9 mouse cellular contexts compared by ENCODE assay signal in genomic region chr8:92360083-92360861, GRCm38 (mm10). TPM values are rescaled to one million over a fixed set of nuclear protein-coding genes. Genes with fewer than 3 reads are reported as not detected.
DNase-seq lines count a peak whose midpoint lies in the region; ATAC-seq and TF ChIP-seq lines count a peak whose summit lies in the region.
"Had no signal": no experiment of that assay in that cellular context is flagged by ENCODE, and none has a peak within 500 bp of the region (broad histone marks: within the 10 kb centered on the region; RNA-seq: fewer than 3 reads in every experiment).

No protein-coding gene starts in this region.

- ATAC-seq in cerebellum, adult (ENCODE audit: insufficient number of reproducible peaks, low FRiP score, low TSS enrichment), result no peak
- no peak for ATAC-seq in heart, embryonic 13.5 days (ENCODE audit: extremely low read depth, insufficient number of reproducible peaks, low FRiP score, low TSS enrichment)

- no peak overlapping the region for H3K27ac ChIP-seq in ES-E14 (ENCODE audit: insufficient read depth, low read depth, low read length, poor library complexity, severe bottlenecking)
- H3K27ac ChIP-seq in heart, embryonic 13.5 days (replicated peaks), result peak overlapping the region; percentile 69
- H3K27ac ChIP-seq in limb, embryonic 10.5 days, result peak overlapping the region; percentile 87

- peaks cover 82% of the 10 kb centered on the region for H3K27me3 ChIP-seq in heart, embryonic 13.5 days (replicated peaks)
- peaks cover 93% of the 10 kb centered on the region for H3K27me3 ChIP-seq in limb, embryonic 10.5 days (ENCODE audit: low read depth, poor library complexity, severe bottlenecking)

- peak overlapping the region; percentile 34 to 36; a peak in 2 of 4 replicates for H3K4me3 ChIP-seq in ES-E14 (ENCODE audit: insufficient read depth in 1 of 2, low read depth in 1 of 2, low read length in 2 of 2, poor library complexity in 1 of 2, severe bottlenecking in 1 of 2)
- H3K4me3 ChIP-seq in heart, embryonic 13.5 days, result peak overlapping the region; percentile 65
- H3K4me3 ChIP-seq in limb, embryonic 10.5 days, result peak overlapping the region; percentile 69

- peak overlapping the region; percentile 86 for H3K4me2 ChIP-seq in heart, embryonic 13.5 days

- WGBS in heart, embryonic 13.5 days, result 5% methylated on average over 77 of the region's 77 CpGs
- 1% methylated on average over 77 of the region's 77 CpGs for WGBS in limb, embryonic 10.5 days

- in situ Hi-C loops in ES-E14 (cut with MboI; ENCODE audit: low sequenced_read_pairs in 2 of 2, unreplicated experiment in 2 of 2), result loop anchor here in 1 of 2 experiments (5.0 to 25.0 kb wide), 2 partner anchors 558 to 823 kb away; partner anchors contain the start of gene Irx3

- DNase-seq in cerebellum, postnatal 25 days, result peak; percentile 45 to 49
- DNase-seq in ES-E14 (ENCODE audit: low read depth, low spot score), result no peak
- peak; percentile 79 for DNase-seq in limb, embryonic 10.5 days (ENCODE audit: low spot score)
- DNase-seq in neural tube, embryonic 10.5 days (ENCODE audit: extremely low spot score, low spot score), result peak; percentile 72
- DNase-seq in left cerebral cortex, adult 9 months (ENCODE audit: low spot score in 2 of 2), result no peak
- no peak for DNase-seq in frontal cortex, postnatal 10 days (ENCODE audit: low spot score in 2 of 2)

- H3K9me3 ChIP-seq in ES-E14 (ENCODE audit: control insufficient read depth, insufficient read depth, low read depth, low read length), result no peaks in the 10 kb centered on the region
- no peaks in the 10 kb centered on the region for H3K9me3 ChIP-seq in heart, embryonic 13.5 days
- H3K9me3 ChIP-seq in limb, embryonic 10.5 days (replicated peaks), result no peaks in the 10 kb centered on the region

- H3K4me1 ChIP-seq in ES-E14 (ENCODE audit: control insufficient read depth in 2 of 2, insufficient read depth in 2 of 2, low read length in 2 of 2, poor library complexity in 1 of 2), result peaks cover 0 to 4% of the 10 kb centered on the region in 2 experiments; a peak in 2 of 4 replicates
- peaks cover 41% of the 10 kb centered on the region for H3K4me1 ChIP-seq in heart, embryonic 13.5 days
- peaks cover 75% of the 10 kb centered on the region for H3K4me1 ChIP-seq in limb, embryonic 10.5 days

- no peak overlapping the region for H3K9ac ChIP-seq in ES-E14 (ENCODE audit: insufficient read depth, low read depth, low read length, poor library complexity, severe bottlenecking)
- H3K9ac ChIP-seq in heart, embryonic 13.5 days, result peak overlapping the region; percentile 91

- no peaks in the 10 kb centered on the region for H3K36me3 ChIP-seq in ES-E14 (ENCODE audit: control insufficient read depth, insufficient read depth, low read length, poor library complexity, severe bottlenecking)
- H3K36me3 ChIP-seq in heart, embryonic 13.5 days, result no peaks in the 10 kb centered on the region; the same call in 1 of the 2 replicates
- H3K36me3 ChIP-seq in limb, embryonic 10.5 days, result peaks cover 8% of the 10 kb centered on the region; the same call in 1 of the 2 replicates

TF ChIP-seq in ES-E14, 5 proteins besides CTCF, POLR2A, EP300 and RAD21:
- TF ChIP-seq CHD2 (IDR thresholded peaks at IDR 0.05; ENCODE audit: low read depth, low read length), result no peak
- no peak for TF ChIP-seq HCFC1 (IDR thresholded peaks at IDR 0.05; ENCODE audit: borderline replicate concordance, insufficient read depth, low read length)
- no peak for TF ChIP-seq ZC3H11A (IDR thresholded peaks at IDR 0.05; ENCODE audit: borderline replicate concordance, low read depth, low read length)
- no peak for TF ChIP-seq MAFK (IDR thresholded peaks at IDR 0.05; ENCODE audit: insufficient read depth, low read depth, low read length)
- TF ChIP-seq ZNF384 (IDR thresholded peaks at IDR 0.05; ENCODE audit: low read depth, low read length), result no peak

RNA-seq across cellular contexts. Expression of gene Irx5, which starts 2.8 kb away (rescaled TPM):
- total RNA-seq in ES-E14 (2012; rRNA removed), result 0.69 and 1.5 TPM in 2 replicates
- 7.7 and 8.5 TPM in 2 replicates for polyA plus RNA-seq in heart, embryonic 13.5 days (2015; fragmentation: Nextera tagmentation; extraction: Ambion mirVana)
- 11.5 and 13.2 TPM in 2 replicates for polyA plus RNA-seq in limb, embryonic 10.5 days (2016; fragmentation: Nextera tagmentation; extraction: Ambion mirVana)
- total RNA-seq: gastrocnemius, postnatal 36 days had no signal

Comparison
In these comparisons a context has a peak if more than half of its experiments do, and no peak if none do; other contexts are left out.
1. DNase-seq: peak in cerebellum, postnatal 25 days (2 of 2), limb, embryonic 10.5 days (single experiment) and neural tube, embryonic 10.5 days (single experiment); none in ES-E14 (single experiment), left cerebral cortex, adult 9 months (0 of 2) and frontal cortex, postnatal 10 days (0 of 2).
2. Peak in every context shown above with its lines, with median percentiles within 50 percentile points of each other: H3K4me3 ChIP-seq.